Mouse (Mus musculus) embryonic facial prominence, embryonic 15.5 days (tissue): ENCODE results near the gene Brcc3. TPM values are rescaled to one million over a fixed set of nuclear protein-coding genes. Genes with fewer than 3 reads are reported as not detected.
"Not testable (repeated sequence)": the region's sequence is repeated elsewhere in the genome, so short reads cannot be mapped to it uniquely, and the experiment has no call there.

Experiments used
- ATAC-seq: fragments of 200-750 bp; cut with Nextera tagmentation; 2 replicates; pipeline ENCODE4 v1.8.0; 2017; ENCODE audit warnings: low read depth, moderate TSS enrichment; ENCODE audit not compliant: insufficient number of reproducible peaks, low FRiP score, low TSS enrichment
- H3K27ac ChIP-seq: fragments of 300-500 bp; sonication (generic); replicated peaks from 2 replicates; pipeline ENCODE4 v1.5.1; 2015; ENCODE audit warnings: mild to moderate bottlenecking, inconsistent platforms
- H3K27me3 ChIP-seq: fragments of 300-500 bp; sonication (generic); 2 replicates; pipeline ENCODE4 v1.6.1; 2015; ENCODE audit warnings: inconsistent platforms
- H3K36me3 ChIP-seq: fragments of 300-500 bp; sonication (generic); 2 replicates; pipeline ENCODE4 v1.6.1; 2015; ENCODE audit warnings: mild to moderate bottlenecking, inconsistent platforms
- H3K4me1 ChIP-seq: fragments of 300-500 bp; sonication (generic); 2 replicates; pipeline ENCODE4 v1.6.1; 2015; ENCODE audit warnings: inconsistent platforms
- H3K4me2 ChIP-seq: fragments of 300-500 bp; sonication (generic); replicated peaks from 2 replicates; pipeline ENCODE4 v1.6.1; 2015; ENCODE audit warnings: mild to moderate bottlenecking, inconsistent platforms
- H3K4me3 ChIP-seq: fragments of 300-500 bp; sonication (generic); replicated peaks from 2 replicates; pipeline ENCODE4 v1.5.1; 2015; ENCODE audit warnings: mild to moderate bottlenecking, inconsistent platforms
- H3K9ac ChIP-seq: fragments of 300-500 bp; sonication (generic); 2 replicates; pipeline ENCODE4 v1.6.1; 2015; ENCODE audit warnings: inconsistent platforms
- H3K9me3 ChIP-seq: fragments of 300-500 bp; sonication (generic); replicated peaks from 2 replicates; pipeline ENCODE4 v1.6.1; 2016; ENCODE audit warnings: inconsistent platforms
- WGBS: fragments of 180-500 bp; shearing (Covaris S2); methylation state at CpG from one replicate; pipeline ENCODE4 v1.1.7; 2015; 5-methylcytosine and 5-hydroxymethylcytosine counted together
- polyA plus RNA-seq: library from polyadenylated mRNA; unstranded; fragments of >200 nt; fragmentation: Nextera tagmentation; extraction: Ambion mirVana; gene quantifications from 2 replicates; pipeline ENCODE4 v1.2.1, GENCODE M21; 2015

Brcc3 gene
- polyA plus RNA-seq, 1 experiment from 2014 or later = 52.2 TPM

DNA sequence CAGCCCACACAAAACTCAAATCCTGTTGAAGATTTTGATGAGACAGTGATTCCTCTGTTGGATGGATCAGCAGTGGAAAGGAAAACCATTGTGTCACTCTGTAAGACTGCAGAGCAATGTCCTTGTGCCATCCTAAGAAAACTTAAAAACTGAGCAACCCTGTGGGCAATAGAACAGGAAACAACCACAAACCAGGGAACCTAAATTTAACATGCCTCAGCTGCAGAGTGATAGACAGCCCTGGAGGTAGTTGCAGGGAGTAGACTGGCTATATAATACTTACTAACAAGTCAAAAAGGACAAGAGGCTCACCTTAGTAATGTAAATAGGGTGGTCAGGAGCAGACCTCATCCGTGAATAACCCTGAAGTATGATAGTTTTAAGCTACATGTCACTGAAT lies 38.2 kb downstream of the Brcc3 start:
- WGBS = 74% methylated on average over 1 of the region's 1 CpGs
- Histone ChIP-seq H3K4me2 (no peak overlapping the region), H3K27me3 (no peaks in the 10 kb centered on the region), H3K9me3 (no peaks in the 10 kb centered on the region), H3K4me1 (no peaks in the 10 kb centered on the region), H3K4me3 (no peak overlapping the region), H3K36me3 (peaks cover 6% of the 10 kb centered on the region; the same call in 1 of the 2 replicates), H3K9ac (no peak overlapping the region), H3K27ac (no peak overlapping the region)
- no peak for ATAC-seq

GRCm38 (mm10) chrX:75475182-75475644 lies 58.8 kb downstream of the Brcc3 start:
- not testable (repeated sequence) for H3K9me3 ChIP-seq, H3K4me1 ChIP-seq, H3K36me3 ChIP-seq, H3K27ac ChIP-seq, H3K9ac ChIP-seq, H3K27me3 ChIP-seq
- WGBS = 18% methylated on average over 37 of the region's 37 CpGs
- Histone ChIP-seq H3K4me2 (peak overlapping the region; percentile 49), H3K4me3 (peak overlapping the region; percentile 43)
- ATAC-seq = peak; percentile 67; the same call in 1 of the 2 replicates

- Histone ChIP-seq H3K27ac (no peak overlapping the region), H3K4me2 (no peak overlapping the region), H3K9me3 (no peaks in the 10 kb centered on the region), H3K27me3 (no peaks in the 10 kb centered on the region), H3K4me3 (no peak overlapping the region), H3K9ac (no peak overlapping the region), H3K36me3 (no peaks in the 10 kb centered on the region), H3K4me1 (no peaks in the 10 kb centered on the region)
- no peak for ATAC-seq
- WGBS = 79% methylated on average over 1 of the region's 1 CpGs
Observed at GRCm38 (mm10) chrX:75489886-75490285, 73.5 kb downstream of the Brcc3 start.

Other genes with a start within 250 kb of the Brcc3 start
- 64.6 and 65.2 TPM in 2 replicates for gene Fundc2, start 34.2 kb upstream of the Brcc3 start, polyA plus RNA-seq
- 1.2 and 2.0 TPM in 2 replicates for gene F8, start 34.0 kb upstream of the Brcc3 start, polyA plus RNA-seq
- gene Cmc4, start within 50 bp of the Brcc3 start, polyA plus RNA-seq = 21.8 and 23.2 TPM in 2 replicates
- gene Mtcp1, start within 50 bp of the Brcc3 start, polyA plus RNA-seq = 8.5 and 9.4 TPM in 2 replicates
- 140 and 145 TPM in 2 replicates for gene Vbp1, start 97.7 kb downstream of the Brcc3 start, polyA plus RNA-seq
- gene Rab39b, start 161.6 kb downstream of the Brcc3 start, polyA plus RNA-seq = 2.6 TPM in 2 replicates